Mouse (Mus musculus): ENCODE results near the gene Map9. TPM values are rescaled to one million over a fixed set of nuclear protein-coding genes. Genes with fewer than 3 reads are reported as not detected.

Gene Map9
- polyA plus RNA-seq, 1 experiment: not detected

DNA sequence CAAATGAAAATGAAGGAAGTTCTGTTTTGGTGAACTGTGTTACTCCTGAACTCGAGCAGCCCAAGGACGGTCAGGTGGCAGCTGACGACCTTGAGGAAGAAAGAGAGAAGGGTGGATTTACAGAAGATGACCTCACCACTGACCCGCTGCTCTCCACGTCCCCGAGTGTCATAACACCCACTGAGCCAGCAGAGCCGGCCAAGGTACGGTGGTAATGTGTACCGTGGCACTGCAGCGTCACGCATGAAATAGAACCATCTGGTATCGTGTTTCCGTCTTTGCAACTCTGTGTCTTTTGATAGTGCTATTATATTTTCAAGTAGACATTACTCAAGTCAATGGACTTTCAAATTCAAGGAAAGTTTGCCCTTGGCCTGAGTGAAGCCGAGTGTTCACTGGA, 19.1 kb downstream of the Map9 start:
- TF ChIP-seq GATA1 (IDR thresholded peaks at IDR 0.05; ENCODE audit: low read length): no peak

DNA sequence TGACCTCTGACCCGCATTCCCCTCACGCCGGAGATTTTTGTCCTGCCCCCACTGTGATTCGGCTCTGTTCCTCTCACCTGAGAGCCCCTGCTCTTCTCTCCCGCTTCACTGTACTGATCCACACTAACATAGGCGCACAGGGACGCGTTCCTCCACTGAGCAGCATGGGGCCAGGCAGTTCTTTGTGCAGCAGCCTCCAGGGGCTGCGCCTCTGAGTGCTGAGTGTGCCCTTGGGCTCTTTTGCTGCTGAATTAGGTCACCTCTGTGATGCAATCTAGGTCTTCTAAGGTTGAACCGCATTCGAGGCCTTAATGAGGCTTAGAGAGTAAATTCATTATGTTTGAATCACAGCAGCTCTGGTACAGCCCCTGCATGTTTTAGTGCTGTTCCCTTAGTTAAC, 24.5 kb downstream of the Map9 start:
- no peak for TF ChIP-seq GATA1 (IDR thresholded peaks at IDR 0.05; ENCODE audit: low read length)

DNA sequence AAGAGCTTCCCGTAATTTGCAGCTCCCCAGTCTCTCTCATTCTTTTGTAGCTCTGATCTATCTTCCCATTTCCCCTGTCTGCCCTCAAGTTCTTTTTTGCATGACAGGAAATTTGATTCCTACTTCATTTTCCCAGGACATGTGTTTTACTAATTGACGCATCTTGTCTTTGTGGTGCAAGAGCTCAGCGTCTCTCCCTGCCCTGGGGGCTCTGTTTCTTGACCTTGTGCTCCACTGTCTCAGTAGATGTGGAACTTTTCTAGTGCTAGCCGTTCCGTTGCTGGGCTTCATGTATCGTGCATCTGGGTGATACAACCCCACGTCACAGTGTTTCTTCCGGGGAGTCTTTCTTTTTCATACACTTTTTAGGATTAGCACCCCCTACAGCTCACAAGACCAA, 27.2 kb downstream of the Map9 start:
- TF ChIP-seq GATA1 (IDR thresholded peaks at IDR 0.05; ENCODE audit: low read length): no peak

DNA sequence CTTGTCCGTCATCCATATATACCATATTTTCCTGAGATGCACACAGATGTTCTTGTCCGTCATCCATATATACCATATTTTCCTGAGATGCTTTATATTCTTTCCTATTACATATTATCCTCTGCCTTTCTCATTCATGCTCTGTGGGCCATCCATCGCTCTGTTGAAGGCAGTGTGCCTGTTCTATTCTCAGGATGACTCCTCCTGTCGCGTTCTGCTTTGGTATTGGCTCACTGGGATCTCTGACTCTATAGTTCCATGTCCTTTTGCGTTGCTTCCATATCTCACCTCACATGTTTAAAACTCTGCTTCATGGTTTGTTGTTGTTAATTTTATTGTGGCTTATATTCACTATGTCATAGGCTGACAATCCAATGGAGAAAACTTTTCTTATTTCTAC, 48.0 kb downstream of the Map9 start:
- TF ChIP-seq GATA1 (IDR thresholded peaks at IDR 0.05; ENCODE audit: low read length): no peak

DNA sequence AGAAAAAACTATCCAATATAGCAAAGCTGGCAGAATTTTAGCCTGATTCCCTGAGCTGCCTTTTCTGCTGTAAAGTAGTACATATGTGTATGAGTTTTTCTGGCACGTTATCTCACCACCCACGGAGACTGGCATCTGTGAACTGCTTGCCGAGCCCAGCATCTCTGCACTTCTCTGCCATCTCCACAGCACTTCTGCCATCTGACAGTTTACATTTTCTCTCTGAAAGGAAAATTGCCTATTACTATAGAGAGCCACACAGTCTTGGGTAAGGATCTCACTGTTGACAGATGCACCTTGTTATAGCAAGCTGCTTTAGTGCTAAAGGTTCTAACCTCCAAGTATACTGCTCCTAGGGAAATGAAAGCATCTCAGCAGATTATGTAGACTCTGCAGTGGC, 48.5 kb downstream of the Map9 start:
- no peak for TF ChIP-seq GATA1 (IDR thresholded peaks at IDR 0.05; ENCODE audit: low read length)

DNA sequence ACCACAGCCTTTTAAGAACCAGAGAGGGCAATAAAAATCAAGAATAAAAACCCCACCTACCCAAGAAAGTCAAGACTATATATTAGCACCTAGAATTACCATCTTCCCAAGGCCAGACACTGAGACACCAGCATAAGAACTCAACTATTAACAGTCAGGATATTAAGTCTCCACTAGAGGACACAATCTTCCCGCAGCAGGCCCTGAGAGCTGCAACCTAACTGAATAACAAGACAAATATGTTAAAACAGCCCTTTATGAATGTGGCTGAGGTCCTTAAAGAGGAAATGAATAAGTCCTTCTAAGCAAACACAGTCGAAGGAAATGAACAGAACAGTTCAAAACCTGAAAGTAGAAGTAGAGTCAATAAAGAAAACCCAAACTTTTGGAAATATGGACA, 49.6 kb downstream of the Map9 start:
- no peak for TF ChIP-seq GATA1 (IDR thresholded peaks at IDR 0.05; ENCODE audit: low read length)

DNA sequence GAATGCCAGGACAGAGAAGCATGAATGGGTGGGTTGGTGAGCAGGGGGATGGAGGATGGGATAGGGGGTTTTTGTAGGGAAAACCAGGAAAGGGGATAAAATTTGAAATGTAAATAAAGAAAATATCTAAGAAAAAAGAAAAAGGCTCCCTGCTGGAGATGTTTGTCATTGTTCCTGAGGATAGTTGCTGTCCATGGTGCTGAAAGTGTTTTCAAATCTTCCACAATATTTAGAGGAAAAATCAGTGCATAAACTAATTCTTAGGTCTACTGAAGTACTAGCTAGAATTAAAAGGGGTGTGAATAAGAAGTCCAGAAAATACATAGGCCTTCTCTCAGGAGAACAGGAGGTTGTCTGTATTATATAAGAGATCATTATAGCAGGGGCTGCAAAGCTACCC, 54.6 kb downstream of the Map9 start:
- TF ChIP-seq GATA1 (IDR thresholded peaks at IDR 0.05; ENCODE audit: low read length): no peak

DNA sequence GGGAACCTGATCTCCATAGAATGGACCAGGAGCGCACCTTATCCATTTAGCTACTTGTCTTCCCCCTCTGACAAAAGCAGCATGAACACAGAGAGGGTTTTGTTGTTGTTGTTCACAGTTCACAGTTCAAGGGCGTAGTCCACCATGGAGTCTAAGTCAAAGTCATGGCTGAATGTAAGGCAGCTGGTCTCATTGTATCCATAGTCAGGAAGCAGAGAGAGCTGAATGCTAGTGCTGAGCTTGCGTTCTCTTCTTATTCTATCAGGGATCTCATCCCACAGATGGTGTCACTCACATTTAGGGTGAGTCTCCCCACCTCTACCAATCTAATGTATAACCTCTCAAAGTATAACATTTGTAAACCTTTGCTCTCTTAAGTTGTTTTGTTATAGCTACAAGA, 60.1 kb downstream of the Map9 start:
- TF ChIP-seq GATA1 (IDR thresholded peaks at IDR 0.05; ENCODE audit: low read length): no peak

DNA sequence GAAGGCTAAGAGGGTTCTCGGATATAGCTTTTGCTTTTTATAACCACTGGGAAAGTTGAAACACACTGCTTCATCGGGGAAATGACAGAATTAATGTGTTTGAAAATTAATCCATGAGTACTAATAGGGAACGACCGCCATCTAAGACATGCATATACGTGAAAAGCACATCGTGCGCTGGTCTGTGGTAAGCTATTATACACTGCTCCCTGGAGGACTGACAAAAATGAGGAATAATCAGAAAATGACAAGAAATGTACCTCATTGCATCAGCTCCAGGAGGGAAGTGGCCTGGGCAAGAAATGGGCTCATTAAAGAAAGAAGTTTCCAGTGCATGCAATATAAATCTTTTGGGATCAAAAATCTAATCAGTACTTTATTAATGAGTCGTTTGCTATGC, 77.5 kb downstream of the Map9 start:
- no peak for TF ChIP-seq GATA1 (IDR thresholded peaks at IDR 0.05; ENCODE audit: low read length)

DNA sequence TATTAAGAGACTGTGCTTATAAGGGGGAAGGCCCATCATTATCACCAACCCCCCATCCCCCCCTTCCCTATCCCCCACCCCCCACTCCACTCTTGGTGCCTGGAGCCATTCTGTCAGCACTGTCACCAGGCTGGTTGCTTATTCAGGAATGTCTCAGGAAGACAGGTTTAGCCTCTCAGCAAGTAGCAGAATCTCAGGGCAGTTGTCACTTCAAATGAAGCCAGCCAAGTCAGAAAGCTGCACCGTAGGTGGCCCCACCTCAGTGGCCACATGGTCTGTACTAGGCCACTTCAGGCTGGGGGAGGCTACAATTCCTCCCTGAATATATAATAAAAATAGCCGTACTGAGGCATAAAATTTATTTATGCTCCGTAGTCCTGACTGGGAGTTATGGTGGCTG, 83.1 kb downstream of the Map9 start:
- no peak for TF ChIP-seq GATA1 (IDR thresholded peaks at IDR 0.05; ENCODE audit: low read length)

Other genes starting within 250 kb of the Map9 start
- not detected in 2 replicates for gene Gucy1a1, start 212.3 kb upstream of the Map9 start, polyA plus RNA-seq (2012)
- gene Npy2r, start 190.0 kb downstream of the Map9 start, polyA plus RNA-seq (2012): not detected in 2 replicates